In the genomic region with DNA sequence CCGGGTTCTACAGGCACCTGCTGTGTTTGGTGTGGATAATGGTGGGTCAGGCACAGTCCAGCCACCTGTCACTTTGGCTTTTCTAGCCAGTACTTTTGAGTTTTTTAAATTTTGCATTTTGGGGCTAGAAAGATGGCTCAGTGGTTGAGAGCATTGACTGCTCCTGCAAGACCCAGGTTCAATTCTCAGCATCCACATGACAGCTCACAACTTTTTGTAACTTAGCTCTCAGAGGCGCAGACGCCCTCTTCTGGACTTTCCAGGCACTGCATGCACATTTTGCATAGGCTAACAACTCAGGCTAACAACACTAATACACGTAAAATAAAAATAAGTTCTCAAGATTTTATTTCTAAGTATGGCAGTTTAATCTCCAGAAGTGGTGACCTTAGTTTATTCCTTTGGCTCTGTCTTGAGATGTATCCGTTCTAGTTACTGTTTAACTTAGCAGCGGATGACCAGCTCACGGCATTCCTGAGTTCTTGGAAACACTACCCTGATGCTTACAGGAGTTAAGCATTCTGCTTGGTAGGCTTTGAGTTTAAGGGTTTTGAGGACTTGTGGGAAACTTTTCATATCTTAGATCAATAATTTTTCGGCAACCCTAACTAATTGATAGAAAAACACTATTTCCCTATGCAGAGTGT, we compare ENCODE assay signal across 12 mouse cellular contexts. TPM values are rescaled to one million over a fixed set of nuclear protein-coding genes. Genes with fewer than 3 reads are reported as not detected.
DNase-seq lines count a peak whose midpoint lies in the region; ATAC-seq and TF ChIP-seq lines count a peak whose summit lies in the region.
"Had no signal": no experiment of that assay in that cellular context is flagged by ENCODE, and none has a peak within 500 bp of the region (broad histone marks: within the 10 kb centered on the region; RNA-seq: fewer than 3 reads in every experiment).

No protein-coding gene starts in this region.

- in situ Hi-C loops in ES-E14 (cut with MboI; ENCODE audit: low sequenced_read_pairs in 2 of 2, unreplicated experiment in 2 of 2): no loop called here

- H3K9ac ChIP-seq in limb, embryonic 11.5 days (ENCODE audit: low read length): no peak overlapping the region
- no peak overlapping the region for H3K9ac ChIP-seq in ES-E14 (ENCODE audit: insufficient read depth, low read depth, low read length, poor library complexity, severe bottlenecking)
- H3K9ac ChIP-seq: hindbrain, embryonic 12.5 days; limb, embryonic 13.5 days; neural tube, embryonic 12.5 days; stomach, embryonic 15.5 days had no signal

- no peaks in the 10 kb centered on the region for H3K27me3 ChIP-seq in limb, embryonic 11.5 days (ENCODE audit: control insufficient read depth, insufficient read depth, low read length)
- H3K27me3 ChIP-seq in limb, embryonic 10.5 days (ENCODE audit: low read depth, poor library complexity, severe bottlenecking): no peaks in the 10 kb centered on the region
- H3K27me3 ChIP-seq: hindbrain, embryonic 12.5 days; limb, embryonic 13.5 days; neural tube, embryonic 12.5 days; stomach, embryonic 15.5 days had no signal

- 89% methylated on average over 8 of the region's 8 CpGs for WGBS in limb, embryonic 11.5 days
- WGBS in limb, embryonic 10.5 days: 89% methylated on average over 8 of the region's 8 CpGs

- no peak overlapping the region for H3K4me2 ChIP-seq in limb, embryonic 11.5 days (ENCODE audit: low read depth, severe bottlenecking)
- H3K4me2 ChIP-seq: hindbrain, embryonic 12.5 days; limb, embryonic 13.5 days; neural tube, embryonic 12.5 days; stomach, embryonic 15.5 days had no signal

- DNase-seq in CD4-positive, CD25-positive, alpha-beta regulatory T cell, adult 2 months (ENCODE audit: low read depth, low spot score): peak; percentile 59
- peak; percentile 31 for DNase-seq in limb, embryonic 11.5 days (ENCODE audit: low spot score)
- DNase-seq in limb, embryonic 10.5 days (ENCODE audit: low spot score): no peak
- DNase-seq in ES-E14 (ENCODE audit: low read depth, low spot score): peak; percentile 43
- peak; percentile 31 to 39 for DNase-seq in kidney, postnatal 4 days
- DNase-seq in adrenal gland, adult 8-10 months: no peak
- no peak for DNase-seq in adrenal gland, adult 2 months

- peaks cover 26% of the 10 kb centered on the region for H3K36me3 ChIP-seq in limb, embryonic 11.5 days (ENCODE audit: control insufficient read depth, insufficient read depth, low read length)
- peaks cover 98% of the 10 kb centered on the region for H3K36me3 ChIP-seq in limb, embryonic 10.5 days
- H3K36me3 ChIP-seq in ES-E14 (ENCODE audit: control insufficient read depth, insufficient read depth, low read length, poor library complexity, severe bottlenecking): peaks cover 37% of the 10 kb centered on the region

- H3K4me3 ChIP-seq in limb, embryonic 11.5 days (ENCODE audit: low read depth, low read length): no peak overlapping the region
- H3K4me3 ChIP-seq in limb, embryonic 10.5 days: no peak overlapping the region
- H3K4me3 ChIP-seq in ES-E14 (ENCODE audit: insufficient read depth in 1 of 2, low read depth in 1 of 2, low read length in 2 of 2, poor library complexity in 1 of 2, severe bottlenecking in 1 of 2): no peak overlapping the region
- H3K4me3 ChIP-seq: hindbrain, embryonic 12.5 days; limb, embryonic 13.5 days; neural tube, embryonic 12.5 days; stomach, embryonic 15.5 days had no signal

- H3K9me3 ChIP-seq in limb, embryonic 11.5 days (ENCODE audit: control insufficient read depth, low read length): no peaks in the 10 kb centered on the region
- no peaks in the 10 kb centered on the region for H3K9me3 ChIP-seq in limb, embryonic 10.5 days (replicated peaks)
- no peaks in the 10 kb centered on the region for H3K9me3 ChIP-seq in ES-E14 (ENCODE audit: control insufficient read depth, insufficient read depth, low read depth, low read length)
- H3K9me3 ChIP-seq: hindbrain, embryonic 12.5 days; limb, embryonic 13.5 days; neural tube, embryonic 12.5 days; stomach, embryonic 15.5 days had no signal

- no peaks in the 10 kb centered on the region for H3K4me1 ChIP-seq in limb, embryonic 11.5 days (ENCODE audit: control insufficient read depth, insufficient read depth, low read length)
- H3K4me1 ChIP-seq in limb, embryonic 10.5 days: no peaks in the 10 kb centered on the region
- H3K4me1 ChIP-seq in ES-E14 (ENCODE audit: control insufficient read depth in 2 of 2, insufficient read depth in 2 of 2, low read length in 2 of 2, poor library complexity in 1 of 2): no peaks in the 10 kb centered on the region
- H3K4me1 ChIP-seq: hindbrain, embryonic 12.5 days; limb, embryonic 13.5 days; neural tube, embryonic 12.5 days; stomach, embryonic 15.5 days had no signal

- no peak overlapping the region for H3K27ac ChIP-seq in limb, embryonic 11.5 days (replicated peaks; ENCODE audit: low read depth, low read length)
- no peak overlapping the region for H3K27ac ChIP-seq in limb, embryonic 10.5 days
- H3K27ac ChIP-seq in ES-E14 (ENCODE audit: insufficient read depth, low read depth, low read length, poor library complexity, severe bottlenecking): no peak overlapping the region
- H3K27ac ChIP-seq: hindbrain, embryonic 12.5 days; limb, embryonic 13.5 days; neural tube, embryonic 12.5 days; stomach, embryonic 15.5 days had no signal

- ATAC-seq in CD4-positive, CD25-positive, alpha-beta regulatory T cell, adult 4 months: no peak
- no peak for ATAC-seq in limb, embryonic 11.5 days (ENCODE audit: insufficient number of reproducible peaks, low FRiP score, low TSS enrichment, low read depth)

TF ChIP-seq in ES-E14, 5 proteins besides CTCF, POLR2A, EP300 and RAD21:
- TF ChIP-seq ZC3H11A (IDR thresholded peaks at IDR 0.05; ENCODE audit: borderline replicate concordance, low read depth, low read length) (0 out of 2 replicates have a peak, but pooled peaks have one; percentile 43), MAFK (IDR thresholded peaks at IDR 0.05; ENCODE audit: insufficient read depth, low read depth, low read length) (no peak)

RNA-seq across cellular contexts. Expression of a gene that starts 23.5 kb away (rescaled TPM):
- polyA plus RNA-seq in CD4-positive, CD25-positive, alpha-beta regulatory T cell, adult 4 months (2017; shearing (Covaris generic)): 10 to 100 TPM; 29.4 to 39.4 TPM
- polyA plus RNA-seq in limb, embryonic 11.5 days (2014; fragmentation: Nextera tagmentation; extraction: Ambion mirVana): 35.4 and 39.2 TPM in 2 replicates
- 39.7 and 46.9 TPM in 2 replicates for polyA plus RNA-seq in limb, embryonic 10.5 days (2016; fragmentation: Nextera tagmentation; extraction: Ambion mirVana)
- 14.6 and 22.3 TPM in 2 replicates for total RNA-seq in ES-E14 (2012; rRNA removed)
- 10 to 100 TPM; 15.1 to 22.2 (median 19.4) TPM for total RNA-seq in adrenal gland, adult 8-10 months (2022)
- 10 to 100 TPM; 16.9 to 17.7 TPM for total RNA-seq in adrenal gland, adult 2 months (2021)
- polyA plus RNA-seq in adrenal gland, adult 2 months (2012; rRNA removed): 3.2 and 4.2 TPM in 2 replicates

RNA-seq across cellular contexts. Expression of a gene that starts 42.6 kb away (rescaled TPM):
- polyA plus RNA-seq in CD4-positive, CD25-positive, alpha-beta regulatory T cell, adult 4 months (2017; shearing (Covaris generic)): not detected
- polyA plus RNA-seq in limb, embryonic 11.5 days (2014; fragmentation: Nextera tagmentation; extraction: Ambion mirVana): 0.23 and 0.58 TPM in 2 replicates
- 0.36 and 0.49 TPM in 2 replicates for polyA plus RNA-seq in limb, embryonic 10.5 days (2016; fragmentation: Nextera tagmentation; extraction: Ambion mirVana)
- total RNA-seq in ES-E14 (2012; rRNA removed): 0.36 and 0.42 TPM in 2 replicates
- total RNA-seq in adrenal gland, adult 8-10 months (2022): 1 to 10 TPM; 1.2 to 4.0 (median 2.2) TPM
- 1 to 10 TPM; 1.9 to 2.7 TPM for total RNA-seq in adrenal gland, adult 2 months (2021)
- polyA plus RNA-seq in adrenal gland, adult 2 months (2012; rRNA removed): 0.32 and 0.58 TPM in 2 replicates

Comparison
In these comparisons a context has a peak if more than half of its experiments do, and no peak if none do; other contexts are left out.
1. DNase-seq: peak in CD4-positive, CD25-positive, alpha-beta regulatory T cell, adult 2 months (single experiment), limb, embryonic 11.5 days (single experiment), ES-E14 (single experiment) and kidney, postnatal 4 days (2 of 2); none in limb, embryonic 10.5 days (single experiment), adrenal gland, adult 8-10 months (single experiment) and adrenal gland, adult 2 months (single experiment).